Mouse (Mus musculus) gastrocnemius, postnatal 10 days (tissue): ENCODE results near the gene Robo1. TPM values are rescaled to one million over a fixed set of nuclear protein-coding genes. Genes with fewer than 3 reads are reported as not detected.

Source experiments
- DNase-seq: peaks from one replicate; pipeline ENCODE4 v3.0.0; 2021; ENCODE audit warnings: mixed read lengths
- total RNA-seq, 2 experiments: library from RNA; stranded (reverse); gene quantifications; 2 replicates each; pipeline ENCODE4 v1.2.3; 2021

Gene Robo1
- total RNA-seq, 2 experiments from 2014 or later = 8.3 to 12.8 TPM

GRCm38 (mm10) chr16:72603487-72604206, 295.5 kb downstream of the Robo1 start:
- no peak for DNase-seq

DNA sequence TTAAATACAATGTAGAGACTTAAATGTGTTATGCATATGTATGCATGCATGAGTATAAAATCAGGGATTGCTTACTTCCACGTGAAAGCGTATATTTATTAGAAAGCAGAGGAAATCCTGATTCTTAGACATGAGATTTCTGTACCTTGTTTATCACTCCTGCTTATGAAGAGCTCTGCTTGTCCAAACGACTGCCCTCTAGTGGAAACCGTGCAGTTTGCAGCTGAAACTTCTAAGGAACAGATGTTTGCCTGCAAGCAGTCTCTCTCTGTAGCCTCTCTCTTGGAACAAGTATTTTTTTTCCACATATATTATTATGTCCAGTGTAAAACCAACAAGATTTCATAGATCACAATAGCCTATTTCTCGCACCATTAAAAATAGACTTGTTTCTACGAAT, 297.0 kb downstream of the Robo1 start:
- DNase-seq = peak; percentile 76

GRCm38 (mm10) chr16:72610661-72611112, 302.6 kb downstream of the Robo1 start:
- DNase-seq = no peak

DNA sequence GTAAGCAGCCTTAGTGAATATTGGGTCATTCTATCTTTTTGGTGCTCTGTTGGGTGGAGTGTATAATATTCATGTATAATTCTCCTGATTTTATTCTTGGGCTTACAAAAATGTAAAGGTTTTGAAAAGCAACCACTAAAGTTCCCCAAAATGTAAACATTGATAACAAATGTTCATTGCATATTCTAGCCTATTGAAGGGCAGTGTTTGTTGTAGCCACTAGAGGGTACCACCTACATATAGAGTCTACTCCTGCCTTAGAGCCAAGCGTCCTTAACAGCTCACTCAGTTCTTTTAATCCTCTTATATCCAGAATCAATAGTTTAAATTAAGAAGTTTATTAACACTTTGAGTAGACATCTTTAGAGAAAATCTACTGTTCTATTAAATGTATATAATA, 306.8 kb downstream of the Robo1 start:
- no peak for DNase-seq

DNA sequence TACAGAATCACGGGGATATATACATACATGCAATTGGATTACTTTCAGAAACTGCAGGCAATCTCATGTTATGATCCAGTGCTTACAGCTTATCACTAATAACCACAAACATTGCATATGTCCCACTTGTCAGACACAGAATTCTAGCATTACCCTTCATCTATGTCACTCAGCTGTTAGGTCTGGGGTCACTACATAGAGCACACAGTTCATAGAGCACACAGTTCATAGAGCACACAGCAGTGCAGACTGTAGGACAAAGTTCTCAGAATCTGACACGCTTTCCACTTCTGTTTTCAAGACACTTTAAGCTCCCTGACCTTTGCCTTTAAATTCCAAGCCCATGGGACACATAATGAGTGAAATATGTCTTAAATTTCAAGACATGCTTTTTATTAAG, 307.3 kb downstream of the Robo1 start:
- no peak for DNase-seq

DNA sequence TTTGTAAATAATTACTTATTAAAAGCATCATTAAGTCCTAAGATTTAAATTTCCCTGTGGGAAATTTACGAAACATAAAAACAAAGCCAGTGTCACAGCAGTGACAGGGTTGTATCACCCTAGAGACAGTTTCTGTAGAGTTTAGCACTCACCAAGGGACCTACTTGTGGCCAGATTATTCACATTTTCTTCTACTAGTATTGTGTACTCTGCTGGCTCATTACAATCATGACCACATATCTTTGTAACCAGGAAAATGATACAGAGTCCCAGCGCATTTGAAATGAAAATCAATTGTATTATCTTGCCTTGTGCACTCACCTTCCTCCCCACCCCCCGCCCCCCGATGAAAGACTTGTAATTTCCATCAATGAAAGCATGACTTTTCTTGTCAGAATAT, 314.3 kb downstream of the Robo1 start:
- DNase-seq = no peak

DNA sequence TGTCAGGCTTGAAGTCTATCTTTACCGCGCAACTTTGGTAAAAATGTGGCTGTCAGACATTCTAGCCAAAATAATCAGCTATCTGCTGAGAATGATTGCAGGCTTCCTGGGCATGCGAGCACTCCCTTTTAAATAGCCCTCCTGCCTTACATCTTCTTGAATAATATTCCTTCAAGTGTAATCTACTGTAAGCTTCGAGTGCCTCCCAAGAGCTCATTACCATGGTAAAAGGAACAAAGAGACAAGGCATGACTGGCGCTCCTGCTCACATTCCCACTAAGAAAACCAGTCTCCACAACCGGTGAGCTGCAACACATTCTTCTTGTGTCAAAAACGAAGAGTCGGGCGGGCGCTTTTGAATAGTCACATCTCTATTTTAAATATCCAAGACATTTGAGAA, 314.8 kb downstream of the Robo1 start:
- DNase-seq = no peak

GRCm38 (mm10) chr16:72633846-72634245, 325.7 kb downstream of the Robo1 start:
- DNase-seq = no peak

DNA sequence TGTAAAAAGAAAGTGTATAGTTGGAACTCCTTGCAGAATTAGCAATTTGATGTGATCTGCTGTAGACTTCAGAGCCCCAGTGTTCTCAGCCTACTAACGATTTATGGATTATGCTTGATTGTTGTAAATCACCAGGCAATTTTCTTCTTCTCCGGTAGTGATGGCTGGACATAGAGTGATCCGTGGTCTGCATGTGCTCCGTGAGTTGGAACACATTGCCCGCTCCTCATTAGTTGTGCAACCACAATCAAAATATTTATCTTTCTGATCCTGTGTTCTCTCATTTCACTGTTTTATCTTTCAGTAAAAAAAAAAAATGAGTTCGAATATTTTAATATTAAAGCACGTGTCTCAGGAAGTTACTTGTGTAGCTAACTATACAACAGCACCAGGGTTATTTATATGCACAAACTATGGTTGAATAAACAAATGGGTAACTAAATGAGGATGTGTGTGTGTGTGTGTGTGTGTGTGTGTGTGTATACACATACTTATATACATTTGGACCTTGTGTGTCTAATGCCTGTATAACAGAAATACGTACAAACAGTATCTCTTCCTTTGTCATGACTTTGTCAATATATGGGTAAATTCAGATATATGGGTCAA, 331.3 kb downstream of the Robo1 start:
- no peak for DNase-seq

DNA sequence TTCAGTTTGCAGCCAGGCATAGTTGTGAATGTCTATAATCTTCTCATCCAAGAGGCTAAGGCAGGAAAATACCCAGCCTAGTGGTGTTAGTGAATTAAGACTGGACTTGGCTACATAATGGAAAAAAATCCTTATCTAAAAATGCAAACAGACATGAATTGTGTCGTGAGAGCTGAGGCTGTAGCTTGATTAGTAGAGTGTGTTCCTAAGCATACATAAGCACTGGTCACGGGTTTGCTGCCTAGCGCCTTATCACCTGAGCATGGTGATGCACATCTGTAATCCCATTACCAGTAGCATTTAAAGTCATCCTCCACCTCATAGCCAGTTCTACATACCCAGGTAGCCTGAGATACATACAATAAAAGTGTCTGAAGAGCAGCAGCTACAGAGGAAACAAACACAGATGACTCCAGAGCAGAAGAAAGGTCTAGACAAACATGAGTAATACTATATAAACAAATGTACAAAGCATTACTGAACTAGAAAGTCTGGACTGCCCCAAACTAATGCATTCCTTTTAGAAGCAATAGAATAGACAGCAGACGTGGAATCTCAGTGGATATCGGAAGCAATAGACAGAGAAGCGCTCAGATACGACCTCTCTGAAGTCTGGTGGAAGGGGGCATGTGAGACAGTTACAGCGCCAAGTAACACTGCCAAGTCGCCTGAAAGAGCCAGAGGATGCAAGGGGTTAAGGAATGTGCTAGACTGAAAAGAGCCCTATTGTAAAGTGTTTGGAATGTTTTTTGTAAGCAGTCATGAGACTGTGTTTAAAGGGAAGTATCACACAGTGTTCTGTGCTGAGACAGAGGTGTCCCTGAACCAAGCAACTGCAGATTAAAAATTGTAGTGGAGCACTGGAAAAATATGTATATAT, 333.1 kb downstream of the Robo1 start:
- no peak for DNase-seq

DNA sequence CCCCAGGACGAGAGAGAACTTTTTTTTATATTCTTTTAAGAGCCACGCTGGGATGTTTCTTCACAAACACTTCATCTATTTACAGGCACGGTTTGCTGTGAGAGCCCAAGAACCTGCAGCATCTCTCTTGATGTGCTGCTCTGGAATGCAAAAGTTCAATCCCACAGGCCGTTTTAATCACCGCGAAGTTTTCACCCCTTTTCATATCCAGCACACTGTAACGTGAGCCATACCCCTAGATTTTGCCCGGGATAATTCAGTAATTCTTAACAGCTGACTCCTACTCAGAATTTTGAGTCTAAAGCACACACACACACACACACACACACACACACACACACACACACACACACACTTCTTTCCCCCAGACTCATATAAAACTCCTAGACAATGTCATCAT, 337.8 kb downstream of the Robo1 start:
- DNase-seq = no peak

DNA sequence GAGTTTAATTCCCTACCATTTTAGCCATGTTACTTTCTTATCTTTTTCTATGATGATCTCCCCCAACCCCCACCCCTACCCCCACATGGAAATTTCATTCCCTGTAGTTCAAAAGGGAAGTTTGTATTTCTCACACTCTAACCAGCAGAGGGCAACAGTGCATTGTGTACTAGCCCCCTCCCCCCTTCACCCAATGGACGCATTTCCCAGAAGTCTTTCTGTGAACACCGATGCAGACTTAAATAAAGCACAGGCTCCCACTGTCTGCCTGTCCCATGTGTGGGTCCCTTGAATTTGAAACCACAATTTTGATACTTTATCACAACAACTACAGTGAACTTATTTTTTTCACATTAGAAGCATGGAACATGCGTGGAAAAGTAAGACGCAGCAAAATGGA, 341.2 kb downstream of the Robo1 start:
- peak; percentile 10 for DNase-seq

DNA sequence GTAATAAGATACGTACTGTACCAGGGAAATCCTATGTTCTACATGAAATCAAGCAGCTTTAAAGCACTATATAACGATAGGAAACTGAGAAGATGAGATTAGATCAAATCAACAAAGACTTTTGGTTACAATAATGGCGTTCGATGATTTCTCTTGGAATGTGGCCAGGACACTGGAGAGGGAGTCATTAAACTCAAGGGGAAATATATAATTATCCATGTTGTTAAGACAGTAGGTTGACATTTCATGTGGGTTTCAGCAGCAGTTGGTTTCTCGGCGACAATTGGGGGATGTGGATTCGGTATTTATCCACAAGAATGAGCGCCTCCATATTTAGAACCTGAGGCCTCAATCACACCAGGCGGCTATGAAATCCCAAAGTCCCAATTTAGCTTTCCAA, 347.3 kb downstream of the Robo1 start:
- no peak for DNase-seq

DNA sequence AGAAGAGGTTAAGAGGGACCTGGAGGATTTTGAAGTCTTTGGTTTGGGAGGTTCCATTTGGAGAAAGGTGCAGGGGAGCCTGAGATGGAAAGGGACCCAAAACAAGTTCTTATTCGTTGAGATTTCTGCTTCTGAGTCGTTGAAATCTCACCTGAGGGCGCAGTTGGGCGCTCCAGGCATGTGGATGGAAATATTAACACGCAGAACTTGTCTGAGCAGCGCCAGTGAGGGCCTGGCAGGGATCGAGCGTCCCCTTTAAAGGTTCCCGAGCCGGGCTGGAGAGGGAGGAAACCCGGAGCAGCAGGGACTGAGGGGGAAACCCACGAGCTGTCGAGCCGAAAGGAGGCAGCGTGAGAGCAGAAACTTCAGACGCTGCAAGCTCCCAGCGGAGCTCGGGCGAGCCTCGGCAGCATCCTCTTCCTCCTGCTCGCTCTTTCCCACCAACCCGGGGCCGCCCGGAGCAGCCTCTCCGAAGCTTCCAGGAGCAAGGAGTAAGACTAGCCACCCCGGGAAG, 354.8 kb downstream of the Robo1 start:
- DNase-seq = peak; percentile 68

DNA sequence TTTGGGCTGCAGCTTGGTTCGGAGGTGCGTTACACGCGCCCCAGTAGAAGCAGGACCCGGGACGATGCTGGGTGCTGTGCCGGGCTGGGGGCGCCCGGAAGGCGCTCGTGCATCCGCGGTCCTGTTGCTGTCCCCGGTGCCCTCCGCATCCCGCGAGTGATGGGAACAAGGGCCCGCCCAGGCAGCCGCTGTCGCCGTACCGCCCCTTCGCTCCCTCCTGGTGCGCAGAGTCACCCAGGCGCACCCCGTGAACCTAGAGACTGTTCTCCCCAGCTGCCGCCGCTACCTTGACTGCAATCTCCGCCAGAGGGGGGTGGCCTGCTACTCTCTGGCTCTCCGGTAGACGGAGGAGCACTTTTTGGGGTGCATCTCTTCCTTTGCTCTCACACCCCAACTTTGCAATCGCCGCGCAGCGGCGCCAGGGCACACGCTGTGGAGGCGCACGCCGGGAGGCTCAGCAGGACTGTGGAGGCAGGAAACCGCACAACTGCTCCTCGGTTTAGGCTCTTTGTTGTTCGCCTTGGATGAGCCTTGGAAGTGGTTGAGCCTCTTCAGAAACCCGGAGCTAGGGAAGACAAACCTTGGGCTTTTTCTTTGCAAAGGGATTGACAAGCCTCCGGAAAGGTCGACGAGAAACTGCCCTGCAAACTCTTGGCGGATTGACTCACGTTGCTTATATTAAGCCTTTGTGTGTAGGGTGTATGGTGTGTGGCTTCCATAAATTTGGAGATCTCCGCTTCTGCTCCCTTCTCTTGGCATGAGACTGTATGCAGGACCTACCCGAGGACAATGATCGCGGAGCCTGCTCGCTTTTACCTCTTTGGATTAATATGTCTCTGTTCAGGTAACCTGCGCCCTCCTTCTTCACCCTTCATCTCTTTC, 355.5 kb downstream of the Robo1 start:
- DNase-seq = peak; percentile 53

DNA sequence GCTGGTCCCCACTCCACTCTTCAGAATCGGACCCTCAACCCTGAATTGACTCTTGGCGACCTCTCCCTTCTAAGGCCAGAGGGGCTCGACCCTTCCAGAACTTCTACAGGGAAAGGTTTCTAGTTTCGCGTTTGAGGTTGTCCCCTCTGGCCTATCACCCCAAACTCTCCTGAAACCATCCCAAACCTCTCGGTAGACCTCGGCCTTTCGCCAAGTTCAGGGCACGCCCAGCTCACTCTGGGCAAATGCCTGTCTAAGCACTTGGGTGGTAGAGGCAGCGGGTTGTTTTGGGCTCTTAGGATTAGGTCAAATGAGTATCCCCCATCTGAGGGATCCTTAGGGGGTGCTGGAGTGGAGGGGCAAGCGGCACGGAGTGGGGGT, 356.1 kb downstream of the Robo1 start:
- peak; percentile 20 for DNase-seq

DNA sequence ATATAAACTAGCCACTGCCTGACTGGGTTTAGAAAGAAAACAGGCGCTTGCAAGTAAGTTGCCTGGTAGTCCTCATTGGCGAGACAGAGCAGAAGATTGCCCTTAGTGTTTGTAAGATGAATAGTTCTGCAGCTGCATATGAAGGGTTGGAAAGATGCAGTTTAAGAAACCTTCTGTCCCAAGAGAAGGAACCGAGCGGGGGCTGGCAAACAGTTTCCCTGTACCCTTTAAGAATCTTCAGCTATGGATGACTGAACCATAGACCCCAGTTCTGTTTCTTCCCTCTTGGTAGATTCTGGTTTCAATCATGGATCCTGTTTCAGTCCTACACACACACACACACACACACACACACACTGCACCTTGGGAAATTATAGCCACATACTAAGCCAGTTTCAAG, 356.7 kb downstream of the Robo1 start:
- DNase-seq = no peak

- DNase-seq = no peak
Observed at GRCm38 (mm10) chr16:72665454-72665853, 357.3 kb downstream of the Robo1 start.

DNA sequence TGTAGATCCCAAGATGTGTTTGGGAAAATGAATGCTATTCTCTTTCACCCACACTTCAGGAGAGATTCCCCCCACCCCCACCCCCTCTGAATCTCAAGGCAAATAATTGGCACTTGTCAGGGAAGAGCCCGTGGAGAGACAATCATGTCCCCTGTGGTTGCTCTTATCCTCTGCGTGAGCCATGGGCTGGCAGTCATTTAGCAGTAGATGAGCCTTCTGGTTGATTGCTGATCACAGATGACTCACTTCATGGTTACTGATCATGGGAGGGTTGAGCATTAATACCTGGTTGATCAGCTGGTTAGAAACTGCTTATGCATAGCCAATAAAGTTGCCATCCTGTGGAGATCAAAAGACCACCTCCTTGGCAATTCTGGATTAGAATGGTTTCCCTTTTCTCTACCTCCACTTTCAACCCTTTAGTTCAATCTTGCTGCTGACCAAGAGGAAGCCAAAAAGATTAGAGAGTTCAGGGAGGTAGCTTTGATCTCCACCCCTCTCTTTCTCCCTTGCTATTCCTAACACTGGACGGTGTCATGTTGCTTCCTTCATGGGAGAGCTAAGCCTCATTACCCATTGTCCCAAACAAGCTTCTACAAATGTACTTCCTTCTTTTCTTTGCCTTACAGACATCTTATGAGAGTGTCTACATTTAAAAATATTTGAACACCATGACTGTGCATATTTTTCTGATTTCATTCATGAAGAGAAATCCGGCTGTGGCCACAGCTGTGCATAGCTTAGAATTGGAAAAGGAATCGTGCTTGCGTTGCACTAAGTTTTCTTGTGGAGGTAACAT, 362.3 kb downstream of the Robo1 start:
- no peak for DNase-seq

GRCm38 (mm10) chr16:72677234-72677633, 369.1 kb downstream of the Robo1 start:
- DNase-seq = no peak

- DNase-seq = no peak
Observed at GRCm38 (mm10) chr16:72678450-72678849, 370.3 kb downstream of the Robo1 start.
